27 mouse cellular contexts compared by ENCODE assay signal in the genomic region with DNA sequence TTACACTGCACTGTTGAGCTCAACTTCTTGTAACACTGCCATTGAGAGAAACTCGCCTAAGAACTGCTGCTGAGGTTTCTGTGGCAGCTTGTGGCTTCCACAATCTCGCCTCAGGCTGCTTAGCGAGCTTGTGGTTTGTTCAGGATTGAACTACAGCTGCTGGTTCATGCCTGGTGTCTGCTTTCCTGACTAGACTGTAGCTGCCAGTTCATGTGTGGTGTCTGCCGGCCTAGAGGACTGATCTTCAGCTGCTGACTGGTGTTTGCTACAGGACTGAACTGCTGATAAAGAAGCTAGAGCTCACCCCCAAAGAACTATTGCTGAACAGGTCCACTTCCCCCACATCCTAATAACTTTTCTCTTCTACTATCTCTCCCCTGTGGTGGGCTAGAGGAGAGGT.
"Had no signal": no experiment of that assay in that cellular context is flagged by ENCODE, and none has a peak within 500 bp of the region (broad histone marks: within the 10 kb centered on the region; RNA-seq: fewer than 3 reads in every experiment).

No protein-coding gene starts in this region.

- H3K4me2 ChIP-seq: limb, embryonic 12.5 days; limb, embryonic 13.5 days; limb, embryonic 15.5 days; liver, embryonic 11.5 days; liver, embryonic 12.5 days; liver, embryonic 13.5 days; liver, embryonic 15.5 days; lung, embryonic 14.5 days; lung, embryonic 15.5 days; midbrain, embryonic 11.5 days; midbrain, embryonic 12.5 days; midbrain, embryonic 13.5 days; midbrain, embryonic 15.5 days; neural tube, embryonic 12.5 days; neural tube, embryonic 13.5 days had no signal

- DNase-seq: left cerebral cortex, postnatal 4 days; liver, embryonic 13.5 days; liver, postnatal 0 days; lung, adult 18-20 months; lung, adult 2 months; lung, embryonic 14.5 days; lung, postnatal 14 days; lung, postnatal 36 days; lung, postnatal 4 days; midbrain, embryonic 14.5 days had no signal

- H3K4me3 ChIP-seq: left cerebral cortex, adult 2 months; limb, embryonic 10.5 days; limb, embryonic 12.5 days; limb, embryonic 13.5 days; limb, embryonic 15.5 days; liver, embryonic 12.5 days; liver, embryonic 13.5 days; liver, embryonic 15.5 days; lung, embryonic 15.5 days; megakaryocyte, embryonic 14.5 days; midbrain, embryonic 10.5 days; midbrain, embryonic 12.5 days; midbrain, embryonic 13.5 days; midbrain, embryonic 15.5 days; neural tube, embryonic 12.5 days; neural tube, embryonic 13.5 days had no signal

- H3K36me3 ChIP-seq: limb, embryonic 10.5 days; limb, embryonic 12.5 days; limb, embryonic 13.5 days; limb, embryonic 15.5 days; liver, embryonic 12.5 days; liver, embryonic 13.5 days; liver, embryonic 15.5 days; lung, embryonic 15.5 days; midbrain, embryonic 10.5 days; midbrain, embryonic 12.5 days; midbrain, embryonic 13.5 days; midbrain, embryonic 15.5 days; neural tube, embryonic 12.5 days; neural tube, embryonic 13.5 days had no signal

- H3K27me3 ChIP-seq: limb, embryonic 12.5 days; limb, embryonic 13.5 days; limb, embryonic 15.5 days; liver, embryonic 12.5 days; liver, embryonic 13.5 days; liver, embryonic 15.5 days; lung, embryonic 15.5 days; midbrain, embryonic 12.5 days; midbrain, embryonic 13.5 days; midbrain, embryonic 15.5 days; neural tube, embryonic 12.5 days; neural tube, embryonic 13.5 days had no signal
